Mouse (Mus musculus): ENCODE results near the gene Fosb. TPM values are rescaled to one million over a fixed set of nuclear protein-coding genes. Genes with fewer than 3 reads are reported as not detected.

The Fosb gene
- polyA plus RNA-seq (2012; rRNA removed; ENCODE audit: low replicate concordance) = 0.85 and 1.2 TPM in 2 replicates

DNA sequence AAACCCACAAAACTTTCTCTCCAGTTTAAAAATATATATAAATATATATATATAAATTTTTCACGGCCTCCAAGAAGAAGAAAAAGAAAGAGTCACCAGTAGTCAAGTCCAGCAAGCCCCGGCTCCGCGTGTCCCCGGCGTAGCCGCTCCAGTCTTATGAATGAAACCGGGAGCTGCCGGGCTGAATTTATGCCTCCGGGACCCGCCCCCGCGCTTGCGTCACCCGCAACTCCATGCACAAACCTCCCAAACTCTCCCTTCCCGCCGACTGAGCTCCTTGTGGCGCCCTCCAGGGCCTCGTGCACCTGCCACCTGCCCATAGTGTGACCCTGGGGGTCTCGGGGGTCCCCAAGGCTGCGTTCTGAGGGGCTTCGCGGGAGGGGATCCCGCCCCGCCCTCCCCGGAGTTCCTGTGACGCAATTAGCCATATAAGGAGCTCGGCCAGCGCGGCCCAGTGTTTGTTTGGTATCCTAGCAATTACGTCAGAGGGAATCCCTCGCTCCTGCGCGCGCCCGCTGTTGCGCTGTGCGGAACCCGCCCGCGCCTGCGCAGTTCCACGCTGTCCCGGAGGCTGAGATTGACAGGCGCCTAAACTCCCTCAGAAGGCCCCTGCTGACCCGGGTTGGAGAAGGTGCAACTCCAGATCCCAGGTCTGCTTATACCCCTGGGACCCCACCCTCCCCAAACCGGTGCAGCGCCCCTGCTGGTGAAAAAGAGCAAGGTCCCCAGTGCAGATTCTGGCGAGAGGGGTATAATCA, at the start of gene Fosb:
Fosb (minus strand) TSS at position 168 of the 758 bp plus-strand sequence.

DNA sequence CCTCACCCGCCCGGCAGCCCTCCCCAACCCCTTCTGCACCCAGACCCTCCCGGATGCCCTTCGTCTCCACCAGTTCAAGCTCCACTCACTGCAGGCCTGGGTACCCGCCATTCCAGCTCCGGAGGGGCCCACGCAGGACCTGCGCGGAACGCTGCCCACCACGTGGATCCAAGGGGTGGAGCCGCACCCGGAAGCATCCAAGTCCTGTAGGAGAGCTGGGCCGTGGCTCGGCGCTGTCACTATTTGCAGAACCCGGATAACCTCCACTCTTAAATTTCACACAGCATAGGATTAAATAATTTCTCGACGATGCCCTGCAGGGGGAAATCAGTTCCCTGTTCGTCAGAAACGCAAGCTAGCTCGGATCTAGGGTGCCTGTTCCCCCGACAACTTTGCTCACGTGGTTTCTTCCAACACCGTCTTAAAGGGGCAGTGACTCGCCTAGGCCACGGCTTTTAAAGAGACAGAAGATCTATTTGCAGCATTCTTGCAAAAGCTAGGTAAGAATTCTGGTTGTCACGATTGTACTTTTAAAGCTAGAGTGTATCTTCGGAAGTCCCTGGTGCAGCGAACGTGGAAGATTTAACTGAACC, 49.5 kb upstream of the Fosb start, which contains the start of the genes Cd3eap and Ppp1r13l:
Cd3eap (minus strand) TSS at position 185 of the 593 bp plus-strand sequence.
Ppp1r13l (plus strand) TSS at position 451 of the 593 bp plus-strand sequence.

DNA sequence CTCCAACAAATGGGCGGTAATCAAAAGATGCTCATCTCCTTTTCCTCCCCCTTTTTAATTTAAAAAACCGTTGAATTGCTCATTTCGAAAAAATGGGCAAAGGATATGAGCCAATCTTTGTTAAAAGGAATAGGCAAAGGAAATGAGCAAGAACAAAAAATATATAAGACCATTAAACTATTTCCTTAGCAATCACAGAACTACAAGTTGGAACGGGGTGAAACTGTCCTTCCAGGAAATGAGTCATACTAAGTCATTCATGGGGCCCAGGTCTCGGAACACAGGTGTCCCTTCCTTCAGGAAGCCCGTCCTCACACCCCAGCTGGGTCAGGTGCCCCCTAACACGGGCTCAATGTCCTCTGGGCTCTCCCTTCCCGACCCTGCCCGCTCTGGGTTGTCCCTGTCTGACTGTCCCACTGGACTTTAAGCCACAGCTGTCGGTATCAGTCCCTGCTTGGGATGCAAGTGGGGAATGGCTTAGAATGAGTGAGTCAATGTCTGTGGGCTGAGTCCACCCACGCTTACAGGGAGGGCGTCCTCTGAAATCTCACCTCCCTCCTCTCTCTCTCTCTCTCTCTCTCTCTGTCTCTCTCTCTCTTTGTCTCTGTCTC, 34.5 kb upstream of the Fosb start, which contains the start of gene Ercc1:
Ercc1 (plus strand) TSS at position 542 of the 611 bp plus-strand sequence.

DNA sequence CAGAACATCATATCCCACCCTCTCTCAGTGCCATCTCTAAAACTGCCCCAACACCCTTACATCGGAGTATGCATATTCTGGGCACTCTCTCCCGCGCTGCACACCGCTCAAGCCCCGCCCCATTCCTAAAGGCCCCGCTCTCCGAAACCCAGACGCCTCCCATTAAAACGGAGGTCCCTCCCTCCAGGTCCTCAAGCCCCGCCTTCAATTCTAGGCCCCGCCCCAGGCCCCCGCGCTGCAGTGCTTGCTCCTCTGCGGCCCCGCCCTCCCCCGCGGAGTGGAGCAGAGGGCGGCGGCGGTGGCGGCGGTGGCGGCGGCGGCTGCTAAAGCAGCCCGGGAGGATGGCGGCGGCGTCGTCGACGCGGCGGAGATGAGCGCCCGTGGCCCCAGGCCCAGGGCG, 27.5 kb downstream of the Fosb start, which contains the start of gene Rtn2:
Rtn2 (plus strand) TSS at position 240 of the 400 bp plus-strand sequence.

DNA sequence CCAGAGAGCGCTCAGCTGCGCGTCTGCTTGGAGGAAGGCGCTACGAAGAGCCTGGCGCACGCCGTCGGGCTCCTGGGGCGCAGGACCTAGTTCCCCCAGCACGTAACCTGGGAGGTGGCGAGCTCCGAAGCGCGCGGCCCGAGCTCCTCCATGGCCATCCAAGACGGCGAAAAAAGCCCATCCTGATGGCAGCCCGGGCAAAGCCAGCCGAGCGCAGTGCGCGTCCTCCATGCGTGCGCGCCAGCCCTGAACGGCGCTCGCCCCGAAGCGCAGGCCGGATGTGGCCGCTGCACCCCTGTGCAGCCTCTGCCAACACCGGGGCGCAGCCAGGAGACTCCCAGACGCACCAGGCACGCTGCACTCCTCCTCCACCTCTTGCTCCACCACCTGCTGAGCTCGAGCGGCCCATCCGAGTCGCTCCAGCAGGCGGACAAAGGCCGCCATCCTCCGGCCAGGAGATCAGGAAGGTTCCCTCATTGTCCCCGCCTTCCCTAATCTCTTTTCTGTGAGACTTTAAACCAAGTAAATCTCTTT, 30.2 kb downstream of the Fosb start, which contains the start of gene Ppm1n:
Ppm1n (minus strand) TSS at position 484 of the 534 bp plus-strand sequence.

DNA sequence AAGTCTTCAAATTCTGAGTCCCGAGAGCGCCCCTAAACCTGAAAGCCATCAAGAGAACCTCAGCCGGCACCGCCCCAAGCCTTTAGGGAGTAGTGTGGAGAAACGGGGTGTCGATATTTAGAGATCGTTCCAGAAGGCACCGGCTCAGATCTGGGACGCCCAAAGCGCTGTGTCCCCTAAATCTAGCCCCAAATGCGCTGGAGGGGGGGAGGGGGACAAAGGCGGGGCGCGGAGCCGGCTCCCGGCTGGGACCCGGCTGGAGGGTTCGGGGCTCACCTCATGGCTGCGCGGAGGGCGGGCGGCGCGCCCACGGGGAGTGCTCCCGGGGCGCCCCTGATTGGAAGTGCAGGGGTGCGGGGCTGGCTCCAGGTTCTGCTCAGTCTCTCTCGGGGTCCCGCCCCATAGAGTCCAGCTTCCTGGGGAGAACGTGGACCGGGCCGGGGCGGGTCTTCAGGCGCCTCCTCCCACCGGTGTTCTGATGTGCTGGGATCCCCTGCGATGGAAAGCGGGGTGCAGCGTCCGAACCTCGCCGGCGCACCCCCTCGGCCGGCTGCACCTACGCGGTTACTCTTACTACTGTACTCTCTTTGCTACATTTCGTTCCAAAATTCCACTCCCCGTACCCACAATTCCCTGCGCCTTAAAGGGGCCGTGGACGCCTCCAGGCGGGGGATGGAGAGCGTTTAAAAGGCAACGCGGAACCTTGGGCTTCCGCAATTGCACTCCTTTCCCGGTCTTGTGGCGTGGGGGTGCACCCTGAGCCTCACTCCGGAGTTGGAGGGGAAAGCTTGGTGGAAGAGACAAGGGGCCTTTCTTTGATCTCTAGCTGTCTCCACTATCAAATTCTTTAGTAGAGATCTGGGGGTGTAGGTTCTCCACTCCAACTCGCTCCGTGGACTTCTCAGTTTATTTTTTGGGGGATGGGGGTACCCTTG, 38.3 kb downstream of the Fosb start, which contains the start of gene Vasp:
Vasp (minus strand) TSS at position 580 of the 935 bp plus-strand sequence.

Other genes starting within 250 kb of the Fosb start
- gene Dmwd, start 233.8 kb downstream of the Fosb start, polyA plus RNA-seq (2012; rRNA removed; ENCODE audit: low replicate concordance) = 83.2 and 111 TPM in 2 replicates
- 388 and 705 TPM in 2 replicates for gene Dmpk, start 226.2 kb downstream of the Fosb start, polyA plus RNA-seq (2012; rRNA removed; ENCODE audit: low replicate concordance)
- gene Six5, start 215.5 kb downstream of the Fosb start, polyA plus RNA-seq (2012; rRNA removed; ENCODE audit: low replicate concordance) = 32.7 and 78.4 TPM in 2 replicates
- gene Gm4969, start 191.7 kb downstream of the Fosb start, polyA plus RNA-seq (2012; rRNA removed; ENCODE audit: low replicate concordance) = 0.21 and 0.55 TPM in 2 replicates
- 7.9 and 11.0 TPM in 2 replicates for gene Fbxo46, start 190.2 kb downstream of the Fosb start, polyA plus RNA-seq (2012; rRNA removed; ENCODE audit: low replicate concordance)
- 16.7 and 25.1 TPM in 2 replicates for gene Qpctl, start 160.8 kb downstream of the Fosb start, polyA plus RNA-seq (2012; rRNA removed; ENCODE audit: low replicate concordance)
- 26.1 and 39.9 TPM in 2 replicates for gene Snrpd2, start 160.3 kb downstream of the Fosb start, polyA plus RNA-seq (2012; rRNA removed; ENCODE audit: low replicate concordance)
- 3.3 and 14.7 TPM in 2 replicates for gene Gipr, start 143.9 kb downstream of the Fosb start, polyA plus RNA-seq (2012; rRNA removed; ENCODE audit: low replicate concordance)
- gene Eml2, start 133.6 kb downstream of the Fosb start, polyA plus RNA-seq (2012; rRNA removed; ENCODE audit: low replicate concordance) = 34.2 and 47.4 TPM in 2 replicates
- gene Gpr4, start 97.5 kb downstream of the Fosb start, polyA plus RNA-seq (2012; rRNA removed; ENCODE audit: low replicate concordance) = 21.2 and 40.9 TPM in 2 replicates
- 43.4 and 43.9 TPM in 2 replicates for gene Opa3, start 81.7 kb downstream of the Fosb start, polyA plus RNA-seq (2012; rRNA removed; ENCODE audit: low replicate concordance)
- gene Vasp, start 38.2 kb downstream of the Fosb start, polyA plus RNA-seq (2012; rRNA removed; ENCODE audit: low replicate concordance) = 104 and 192 TPM in 2 replicates
- gene Ppm1n, start 30.0 kb downstream of the Fosb start, polyA plus RNA-seq (2012; rRNA removed; ENCODE audit: low replicate concordance) = 0.20 TPM in 1 of 2 replicates, not detected in the other
- gene Rtn2, start 27.4 kb downstream of the Fosb start, polyA plus RNA-seq (2012; rRNA removed; ENCODE audit: low replicate concordance) = 59.4 and 168 TPM in 2 replicates
- gene Ercc1, start 34.7 kb upstream of the Fosb start, polyA plus RNA-seq (2012; rRNA removed; ENCODE audit: low replicate concordance) = 66.5 and 93.4 TPM in 2 replicates
- 5.2 and 9.0 TPM in 2 replicates for gene Cd3eap, start 49.4 kb upstream of the Fosb start, polyA plus RNA-seq (2012; rRNA removed; ENCODE audit: low replicate concordance)
- gene Ppp1r13l, start 49.7 kb upstream of the Fosb start, polyA plus RNA-seq (2012; rRNA removed; ENCODE audit: low replicate concordance) = 14.0 and 14.9 TPM in 2 replicates
- 36.5 and 70.7 TPM in 2 replicates for gene Ercc2, start 72.0 kb upstream of the Fosb start, polyA plus RNA-seq (2012; rRNA removed; ENCODE audit: low replicate concordance)
- 1.2 and 6.2 TPM in 2 replicates for gene Klc3, start 94.1 kb upstream of the Fosb start, polyA plus RNA-seq (2012; rRNA removed; ENCODE audit: low replicate concordance)
- 0.70 and 5.6 TPM in 2 replicates for gene Ckm, start 94.7 kb upstream of the Fosb start, polyA plus RNA-seq (2012; rRNA removed; ENCODE audit: low replicate concordance)
- 18.5 and 22.2 TPM in 2 replicates for gene Mark4, start 148.8 kb upstream of the Fosb start, polyA plus RNA-seq (2012; rRNA removed; ENCODE audit: low replicate concordance)
- gene Exoc3l2, start 153.3 kb upstream of the Fosb start, polyA plus RNA-seq (2012; rRNA removed; ENCODE audit: low replicate concordance) = 5.4 and 8.9 TPM in 2 replicates
- gene Bloc1s3, start 198.3 kb upstream of the Fosb start, polyA plus RNA-seq (2012; rRNA removed; ENCODE audit: low replicate concordance) = 10.2 and 10.3 TPM in 2 replicates
- 57.2 and 69.0 TPM in 2 replicates for gene Trappc6a, start 198.3 kb upstream of the Fosb start, polyA plus RNA-seq (2012; rRNA removed; ENCODE audit: low replicate concordance)
- 0.12 and 0.17 TPM in 2 replicates for gene Nkpd1, start 207.8 kb upstream of the Fosb start, polyA plus RNA-seq (2012; rRNA removed; ENCODE audit: low replicate concordance)